Mouse (Mus musculus): ENCODE data around the gene Fbxw26. TPM values are rescaled to one million over a fixed set of nuclear protein-coding genes. Genes with fewer than 3 reads are reported as not detected.
"Not testable (repeated sequence)": the region's sequence is repeated elsewhere in the genome, so short reads cannot be mapped to it uniquely, and the experiment has no call there.

The Fbxw26 gene
- not detected in 2 replicates for polyA plus RNA-seq (2012; rRNA removed)

GRCm38 (mm10) chr9:109745989-109746388 is at the start of gene Fbxw26:
TSS of gene Fbxw26 (minus strand) at chr9:109746089.
- DNase-seq; H3K4me3 ChIP-seq (replicated peaks; ENCODE audit: extremely low read depth, low read depth, low read length); H3K4me1 ChIP-seq (ENCODE audit: control insufficient read depth, insufficient read depth, low read length): not testable (repeated sequence)
- WGBS: 74% methylated on average over 3 of the region's 3 CpGs

GRCm38 (mm10) chr9:109795221-109795620 is 49.3 kb upstream of the Fbxw26 start:
- 78% methylated on average over 2 of the region's 2 CpGs for WGBS
- Histone ChIP-seq H3K4me3 (replicated peaks; ENCODE audit: extremely low read depth, low read depth, low read length) (no peak overlapping the region), H3K4me1 (ENCODE audit: control insufficient read depth, insufficient read depth, low read length) (no peaks in the 10 kb centered on the region)
- no peak for DNase-seq
- no peak for TF ChIP-seq CTCF (IDR thresholded peaks at IDR 0.05; ENCODE audit: insufficient read depth, low read length)
- TF ChIP-seq POLR2A (IDR thresholded peaks at IDR 0.05; ENCODE audit: borderline replicate concordance, extremely low read depth, low read depth, low read length): no peak

DNA sequence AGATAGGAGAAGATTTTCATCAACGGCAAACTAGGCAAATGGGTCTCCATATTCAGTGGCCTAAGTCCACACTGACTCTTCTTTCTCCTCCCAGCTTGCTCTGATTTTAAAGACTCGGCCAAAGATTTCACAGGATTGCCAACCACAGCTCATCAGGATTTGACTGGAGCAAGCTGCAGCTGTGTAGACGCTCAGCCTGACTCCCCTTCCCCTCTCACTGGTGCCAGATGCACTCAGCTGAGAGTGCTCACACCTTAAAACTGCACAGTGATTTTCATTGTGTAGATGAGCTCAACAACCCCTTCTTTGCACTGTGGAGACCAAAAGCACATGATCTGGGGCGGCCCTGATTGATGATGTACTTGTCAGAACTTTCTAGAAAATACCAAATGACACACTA is 44.7 kb upstream of the Fbxw26 start, which contains the start of gene Fbxw27:
Gene Fbxw27, minus strand, starts transcription at position 101 of the 400 bp plus-strand sequence.
- WGBS: 67% methylated on average over 4 of the region's 4 CpGs
- H3K4me3 ChIP-seq (replicated peaks; ENCODE audit: extremely low read depth, low read depth, low read length); DNase-seq; H3K4me1 ChIP-seq (ENCODE audit: control insufficient read depth, insufficient read depth, low read length): not testable (repeated sequence)

DNA sequence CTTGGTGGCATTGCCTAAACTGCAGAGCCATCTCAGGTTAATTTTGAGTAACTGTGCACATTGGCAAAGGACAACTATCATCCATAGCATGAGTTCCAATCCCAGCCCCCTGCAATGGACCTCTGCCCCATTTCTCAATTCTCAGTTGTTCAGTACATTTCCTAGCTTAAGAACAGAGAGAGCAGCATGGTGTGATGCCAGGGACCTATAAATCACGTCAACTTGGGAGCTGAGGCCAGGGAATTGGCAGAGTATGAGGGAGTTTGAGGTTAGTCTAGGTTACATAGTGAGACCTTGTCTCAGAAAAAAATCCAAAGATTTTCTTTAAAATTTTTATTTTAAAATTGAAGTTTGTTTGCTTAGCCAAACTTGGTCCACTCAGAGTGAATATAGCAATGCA is 21.0 kb upstream of the Fbxw26 start:
- DNase-seq; H3K4me1 ChIP-seq (ENCODE audit: control insufficient read depth, insufficient read depth, low read length); H3K4me3 ChIP-seq (replicated peaks; ENCODE audit: extremely low read depth, low read depth, low read length): not testable (repeated sequence)
- 75% methylated on average over 1 of the region's 1 CpGs for WGBS

DNA sequence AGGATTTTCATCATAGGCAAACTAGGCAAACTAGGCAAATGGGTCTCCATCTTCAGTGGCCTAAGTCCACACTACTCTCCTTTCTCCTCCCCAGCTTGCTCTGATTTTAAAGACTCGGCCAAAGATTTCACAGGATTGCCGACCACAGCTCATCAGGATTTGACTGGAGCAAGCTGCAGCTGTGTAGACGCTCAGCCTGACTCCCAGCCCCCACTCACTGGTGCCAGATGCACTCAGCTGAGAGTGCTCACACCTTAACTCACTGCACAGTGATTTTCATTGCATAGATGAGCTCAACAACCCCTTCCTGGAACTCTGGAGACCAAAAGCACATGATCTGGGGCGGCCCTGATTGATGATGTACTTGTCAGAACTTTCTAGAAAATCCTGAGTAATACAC is 43.3 kb downstream of the Fbxw26 start, which contains the start of gene Fbxw18:
Gene Fbxw18, minus strand, starts transcription at position 101 of the 400 bp plus-strand sequence.
- not testable (repeated sequence) for H3K4me1 ChIP-seq (ENCODE audit: control insufficient read depth, insufficient read depth, low read length); H3K4me3 ChIP-seq (replicated peaks; ENCODE audit: extremely low read depth, low read depth, low read length); DNase-seq
- WGBS: 59% methylated on average over 4 of the region's 4 CpGs

GRCm38 (mm10) chr9:109685299-109685698 is 60.6 kb downstream of the Fbxw26 start:
- no peak overlapping the region for H3K4me3 ChIP-seq (replicated peaks; ENCODE audit: extremely low read depth, low read depth, low read length)
- TF ChIP-seq POLR2A (IDR thresholded peaks at IDR 0.05; ENCODE audit: borderline replicate concordance, extremely low read depth, low read depth, low read length) (no peak), CTCF (IDR thresholded peaks at IDR 0.05; ENCODE audit: insufficient read depth, low read length) (peak; percentile 71)
- peak; percentile 28 for DNase-seq
- WGBS: 0% methylated on average over 1 of the region's 1 CpGs
- H3K4me1 ChIP-seq (ENCODE audit: control insufficient read depth, insufficient read depth, low read length): no peaks in the 10 kb centered on the region

Other genes starting within 250 kb of the Fbxw26 start
- gene Fbxw15, start 177.8 kb downstream of the Fbxw26 start, polyA plus RNA-seq (2012; rRNA removed): not detected in 2 replicates
- not detected in 2 replicates for gene Fbxw24, start 120.0 kb downstream of the Fbxw26 start, polyA plus RNA-seq (2012; rRNA removed)
- not detected in 2 replicates for gene Fbxw25, start 81.4 kb downstream of the Fbxw26 start, polyA plus RNA-seq (2012; rRNA removed)
- gene Fbxw18, start 43.4 kb downstream of the Fbxw26 start, polyA plus RNA-seq (2012; rRNA removed): not detected in 2 replicates
- gene Fbxw27, start 44.6 kb upstream of the Fbxw26 start, polyA plus RNA-seq (2012; rRNA removed): not detected in 2 replicates
- not detected in 2 replicates for gene Spink8, start 66.2 kb upstream of the Fbxw26 start, polyA plus RNA-seq (2012; rRNA removed)
- gene Nme6, start 86.7 kb upstream of the Fbxw26 start, polyA plus RNA-seq (2012; rRNA removed): 11.5 and 18.0 TPM in 2 replicates
- 0.17 and 3.1 TPM in 2 replicates for gene Camp, start 103.5 kb upstream of the Fbxw26 start, polyA plus RNA-seq (2012; rRNA removed)
- gene Cdc25a, start 129.5 kb upstream of the Fbxw26 start, polyA plus RNA-seq (2012; rRNA removed): 3.3 and 3.7 TPM in 2 replicates
- gene Map4, start 185.4 kb upstream of the Fbxw26 start, polyA plus RNA-seq (2012; rRNA removed): 253 and 275 TPM in 2 replicates